Mouse (Mus musculus) MN1 (cell line): Measurements from ENCODE around the gene Elf3.
"Not testable (repeated sequence)": the region's sequence is repeated elsewhere in the genome, so short reads cannot be mapped to it uniquely, and the experiment has no call there.

ENCODE experiments used
- DNase-seq: peaks from one replicate; pipeline ENCODE4 v3.0.0-alpha.2; 2016; ENCODE audit warnings: low spot score

The Elf3 gene

GRCm38 (mm10) chr1:135237131-135237851 is 21.1 kb downstream of the Elf3 start:
- no peak for DNase-seq

DNA sequence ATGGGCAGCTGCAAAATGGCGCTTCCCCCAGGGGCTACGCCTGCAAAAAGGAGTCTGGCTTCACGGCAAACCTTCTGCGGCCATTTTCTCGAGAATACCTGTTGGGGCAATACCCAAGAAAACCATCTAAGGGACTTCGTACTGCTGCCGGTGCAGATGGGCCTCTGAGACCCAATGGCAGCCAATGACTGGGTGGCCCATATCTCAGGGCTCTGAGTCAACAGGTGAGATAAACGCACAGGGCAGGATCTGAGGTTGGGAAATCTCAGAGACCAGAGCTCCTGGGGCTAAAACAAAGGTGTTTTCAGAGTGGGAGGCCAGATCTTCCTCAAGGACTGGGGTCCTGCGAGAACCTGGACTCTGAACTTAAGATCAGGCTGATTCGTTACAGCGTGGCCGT is 23.6 kb downstream of the Elf3 start:
- DNase-seq, result no peak

DNA sequence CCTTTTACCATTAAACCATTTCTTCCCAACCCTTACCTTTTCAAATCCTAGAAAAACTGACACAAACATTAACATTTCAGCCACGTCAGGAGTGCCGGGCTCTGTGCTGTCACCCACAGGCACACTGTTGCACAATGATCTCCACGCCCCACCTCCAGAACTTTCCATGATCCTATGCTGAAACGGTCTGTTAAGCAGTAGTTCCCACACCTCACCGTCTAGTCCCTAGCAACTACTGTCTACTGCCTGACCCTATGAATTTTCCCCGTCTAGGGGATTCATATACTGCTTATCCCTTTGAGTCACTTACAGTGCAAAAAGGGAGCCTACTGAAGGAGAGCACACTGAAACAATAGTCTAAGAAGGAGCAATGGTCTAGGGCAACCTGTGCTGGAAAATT is 24.4 kb downstream of the Elf3 start:
- no peak for DNase-seq

DNA sequence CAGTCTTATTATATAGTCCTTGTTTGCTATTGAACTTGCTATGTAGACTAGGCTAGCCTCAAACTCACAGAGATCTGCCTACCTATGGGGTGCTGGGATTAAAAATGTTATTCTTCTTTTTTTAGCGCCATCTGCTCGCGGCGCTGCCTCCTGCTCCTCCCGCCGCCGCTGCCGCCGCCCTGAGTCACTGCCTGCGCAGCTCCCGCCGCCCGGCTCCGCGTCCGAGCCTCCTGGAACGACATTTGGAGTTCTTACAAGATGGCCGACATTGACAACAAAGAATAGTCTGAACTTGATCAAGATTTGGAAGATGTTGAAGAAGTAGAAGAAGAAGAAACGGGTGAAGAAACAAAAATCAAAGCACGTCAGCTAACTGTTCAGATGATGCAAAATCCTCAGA is 26.5 kb downstream of the Elf3 start:
- DNase-seq, result not testable (repeated sequence)

DNA sequence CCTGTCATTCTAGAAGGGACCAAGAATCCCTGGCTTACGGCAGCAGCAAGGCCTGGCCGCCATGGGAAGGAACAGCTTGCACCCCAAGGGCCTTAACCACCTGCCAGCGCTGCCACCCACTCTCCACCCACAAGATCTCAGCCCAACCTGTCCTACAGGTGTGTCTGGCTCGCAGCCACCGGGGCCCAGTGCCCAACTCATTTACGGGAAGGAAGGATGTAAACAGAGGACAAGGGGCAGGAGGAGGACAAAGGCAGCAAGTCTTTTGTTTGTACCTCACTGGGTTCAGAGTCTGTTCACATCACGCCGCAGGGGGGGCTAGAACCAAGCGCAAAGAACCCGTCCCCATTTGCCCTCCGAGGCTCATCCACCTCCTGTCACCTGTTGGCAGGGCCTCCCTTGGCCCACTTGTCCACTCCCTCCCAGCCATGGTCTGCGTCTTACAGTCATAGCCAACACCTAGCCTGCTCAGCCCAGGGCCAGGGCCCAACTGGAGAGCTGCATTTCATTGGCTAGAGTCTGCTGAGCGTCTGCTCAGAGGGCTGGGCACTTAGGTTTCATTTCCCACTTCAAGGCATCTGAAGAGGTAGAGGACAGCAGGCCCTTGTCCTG is 30.9 kb downstream of the Elf3 start:
- DNase-seq, result no peak

DNA sequence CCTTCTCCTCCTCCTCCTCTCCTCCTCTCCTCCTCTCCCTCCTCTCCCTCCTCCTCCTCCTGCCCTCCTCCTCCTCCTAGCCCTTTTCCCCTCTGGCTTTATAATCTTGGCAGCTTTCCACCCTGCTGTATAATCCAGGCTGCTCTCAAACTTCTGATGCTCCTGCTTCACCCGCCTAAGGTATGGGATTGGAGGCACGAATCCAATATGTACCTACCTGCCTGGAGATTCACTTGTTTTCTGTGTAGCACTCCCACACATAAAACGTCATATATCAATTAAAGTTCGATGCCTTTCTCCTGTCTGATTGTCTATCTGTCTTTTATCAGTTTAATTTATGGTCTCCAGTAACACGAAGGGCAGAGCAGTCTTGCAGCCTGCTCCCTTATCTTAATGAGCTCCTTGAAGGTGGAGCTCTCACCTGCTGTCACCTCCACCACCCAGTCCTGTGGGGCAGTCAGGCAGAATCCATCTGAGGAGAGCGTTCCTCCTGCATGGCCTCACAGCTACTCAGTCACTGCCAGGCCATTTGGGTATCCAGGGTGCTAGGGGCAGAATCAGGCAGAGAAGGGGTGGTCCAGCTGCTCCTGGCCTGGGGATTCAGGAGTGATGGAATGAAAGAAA is 33.3 kb downstream of the Elf3 start:
- DNase-seq, result no peak

DNA sequence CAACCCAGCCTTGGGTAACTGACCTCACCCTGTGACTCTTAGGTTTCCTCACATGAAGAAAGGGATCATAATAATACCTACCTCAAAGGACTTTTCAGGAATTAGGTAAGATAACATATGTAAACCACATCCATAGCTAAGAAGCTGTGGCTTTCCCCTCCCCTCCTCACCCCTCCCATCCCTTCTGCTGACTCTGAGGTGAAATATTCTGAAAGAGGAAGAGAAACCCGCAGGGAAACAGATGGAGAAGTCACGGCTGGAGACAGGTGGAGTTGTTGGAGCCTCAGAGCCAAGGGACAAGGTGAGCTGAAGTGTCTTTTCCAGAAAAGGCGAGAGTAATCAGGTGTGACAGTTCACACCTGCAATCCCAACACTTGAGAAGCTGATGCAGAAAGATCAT is 34.2 kb downstream of the Elf3 start:
- no peak for DNase-seq

DNA sequence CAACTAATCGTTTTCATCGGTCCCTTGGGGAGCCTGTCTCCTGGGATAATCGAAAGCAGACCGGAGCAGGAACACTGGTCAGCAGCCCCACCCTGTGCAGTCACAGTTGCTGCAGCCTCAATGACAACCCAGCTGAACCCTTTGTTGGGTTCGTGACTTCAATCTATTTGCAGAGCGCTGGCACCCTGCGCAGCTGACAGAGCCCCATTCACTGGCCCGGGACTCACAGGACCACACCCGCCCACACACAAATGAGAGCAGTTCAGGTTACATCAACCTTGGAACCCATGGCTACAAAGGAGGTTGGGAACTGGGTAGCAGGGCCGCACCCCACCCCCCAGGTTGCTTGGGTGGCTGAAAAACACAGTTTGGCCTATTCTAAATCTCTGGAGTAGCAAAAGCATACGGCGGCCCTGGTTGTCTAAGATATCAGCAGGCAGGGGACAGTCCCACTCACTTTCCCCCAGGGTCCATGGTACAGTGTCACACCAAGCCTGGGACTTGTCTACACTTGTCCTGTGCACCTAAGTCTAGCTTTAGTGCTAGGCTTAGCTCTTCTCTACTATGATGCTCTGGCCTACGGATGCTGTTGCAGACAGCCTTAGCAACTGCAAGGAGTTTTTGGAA is 40.6 kb downstream of the Elf3 start:
- DNase-seq, result no peak

DNA sequence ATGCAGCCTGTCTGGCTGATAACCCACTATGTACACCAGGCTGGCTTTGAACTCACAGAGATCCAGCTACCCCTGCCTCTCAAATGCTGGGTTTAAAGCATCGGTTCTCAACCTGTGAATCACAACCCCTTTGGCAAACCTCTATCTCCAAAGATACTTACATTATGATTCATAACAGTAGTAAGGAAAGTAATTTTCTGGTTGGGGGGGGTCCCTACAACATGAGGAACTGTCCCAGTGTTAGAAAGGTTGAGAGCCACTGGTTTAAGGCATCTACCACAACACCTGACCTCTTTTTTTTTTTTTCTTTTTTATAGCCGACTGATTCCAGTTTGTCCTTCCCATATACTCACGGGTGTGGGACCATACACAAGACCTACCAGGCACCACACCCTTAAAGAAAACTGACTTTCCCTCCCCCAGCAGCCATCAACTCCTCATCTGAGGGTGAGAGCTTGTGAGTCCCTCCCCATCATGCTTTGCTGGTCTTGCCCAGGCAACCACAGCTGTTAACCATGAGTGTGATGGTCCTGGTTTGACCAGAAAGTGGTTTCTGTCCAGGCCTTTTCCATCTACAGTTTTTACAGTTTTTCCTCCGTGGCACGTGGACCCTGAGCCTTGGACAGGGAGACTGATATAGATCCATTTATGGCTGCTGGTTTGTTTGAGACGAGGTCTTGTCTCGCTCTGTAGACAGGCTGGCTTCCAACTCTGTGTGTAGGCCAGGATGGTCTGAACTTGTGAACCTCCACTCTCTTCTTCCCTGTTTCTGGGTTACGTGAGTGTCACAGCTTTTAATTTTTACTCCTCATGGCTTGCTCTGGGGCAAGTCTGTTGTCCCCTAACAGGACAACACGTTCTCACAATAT is 44.4 kb downstream of the Elf3 start:
- DNase-seq, result no peak

DNA sequence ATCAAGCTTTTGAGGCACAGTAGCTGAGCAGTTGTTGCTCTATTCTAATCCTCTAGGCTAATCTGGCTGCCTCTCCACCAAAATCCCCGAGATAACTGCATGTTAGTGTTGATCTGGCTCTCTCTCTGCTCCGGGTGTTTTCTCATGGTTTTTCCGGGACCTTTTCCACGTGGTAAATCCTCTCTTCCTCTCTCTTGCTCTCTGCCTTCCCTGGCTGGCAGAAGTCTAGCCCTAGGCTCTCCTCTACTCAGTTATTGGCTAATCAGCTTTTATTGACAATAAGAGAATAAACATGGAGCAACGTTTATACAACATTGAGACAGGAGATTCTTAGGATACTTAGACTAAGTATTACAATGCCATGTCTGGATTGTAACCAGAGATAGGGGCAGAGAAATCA is 47.9 kb downstream of the Elf3 start:
- no peak for DNase-seq

DNA sequence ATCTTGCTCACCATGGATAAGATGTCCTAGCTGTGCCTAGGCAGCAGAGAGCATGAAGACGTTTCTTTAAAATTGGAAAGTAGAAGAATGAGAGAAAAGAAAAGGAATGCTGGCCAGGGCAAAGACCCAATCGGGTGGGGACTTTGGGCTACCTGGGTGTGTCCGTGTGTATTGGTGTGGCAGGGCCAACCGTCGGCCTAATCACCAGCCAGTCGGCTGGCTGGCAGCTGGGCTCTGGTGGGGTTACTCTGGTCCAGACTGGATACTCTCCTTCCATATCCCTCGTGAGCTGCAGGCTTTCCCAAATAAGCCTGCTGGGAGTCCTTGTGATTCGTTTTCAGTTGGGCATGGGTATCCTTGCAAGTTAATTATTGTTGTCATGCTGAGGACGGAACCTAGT is 49.7 kb downstream of the Elf3 start:
- DNase-seq, result no peak

DNA sequence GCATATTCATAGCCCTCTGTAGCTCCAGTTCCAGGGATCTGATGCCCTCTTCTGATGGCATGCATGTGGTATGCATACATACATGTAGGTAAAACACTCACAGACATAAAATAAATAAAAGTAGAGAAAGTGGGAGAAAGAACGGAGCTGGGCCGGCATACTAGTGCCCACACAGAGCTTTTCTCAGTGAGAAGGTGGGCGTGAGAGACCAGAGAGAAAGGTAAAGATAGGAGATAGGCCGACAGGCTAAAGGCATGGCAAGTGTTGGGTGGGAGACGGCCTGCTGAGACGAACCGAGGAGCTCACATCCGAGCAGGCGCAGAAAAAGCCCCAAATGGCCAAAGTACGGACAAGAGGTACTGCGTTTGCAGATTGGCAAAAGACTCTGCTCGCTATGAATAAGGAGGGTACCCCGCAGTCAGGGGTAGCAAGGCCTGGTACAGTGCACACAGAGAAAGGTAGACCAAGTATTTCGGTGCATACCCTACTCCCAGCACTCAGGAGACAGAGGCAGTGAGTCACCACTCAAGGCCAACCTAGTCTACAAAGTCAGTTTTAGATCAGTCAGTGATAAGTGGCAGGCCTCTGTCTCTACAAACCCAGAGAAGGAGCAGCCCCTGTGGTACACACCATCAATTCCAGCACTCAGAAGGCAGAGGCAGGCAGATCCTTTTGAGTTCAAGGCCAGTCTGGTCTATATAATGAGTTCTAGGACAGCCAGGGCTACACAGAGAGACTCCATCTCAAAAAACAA is 51.6 kb downstream of the Elf3 start:
- no peak for DNase-seq

DNA sequence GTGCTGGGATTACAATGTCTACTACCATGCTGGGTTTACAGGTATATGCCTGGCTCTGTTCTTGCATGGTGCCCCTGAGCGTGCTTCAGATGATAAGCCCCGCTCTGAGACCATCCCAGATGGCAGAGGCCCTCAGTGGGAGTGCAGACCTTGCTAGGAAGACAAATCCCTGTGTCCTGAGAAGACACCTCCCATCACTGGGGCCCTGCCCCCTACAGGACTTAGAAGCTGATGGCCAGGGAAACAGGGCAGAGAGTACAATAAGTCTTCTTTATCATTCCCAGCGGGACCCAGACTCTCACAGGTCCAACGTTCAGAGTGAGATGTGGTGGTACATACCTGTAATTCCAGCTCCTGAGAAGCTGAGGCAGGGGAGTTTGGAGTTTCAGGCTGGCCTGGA is 53.1 kb downstream of the Elf3 start:
- DNase-seq, result no peak

GRCm38 (mm10) chr1:135204196-135205126 is 53.9 kb downstream of the Elf3 start:
- DNase-seq, result no peak
